ENCODE assay signal across 25 mouse cellular contexts in genomic region chr8:60965741-60966140, GRCm38 (mm10). TPM values are rescaled to one million over a fixed set of nuclear protein-coding genes. Genes with fewer than 3 reads are reported as not detected.
DNase-seq lines count a peak whose midpoint lies in the region; ATAC-seq and TF ChIP-seq lines count a peak whose summit lies in the region.
"Had no signal": no experiment of that assay in that cellular context is flagged by ENCODE, and none has a peak within 500 bp of the region (broad histone marks: within the 10 kb centered on the region; RNA-seq: fewer than 3 reads in every experiment).

No protein-coding gene starts in this region.

- no peak for TF ChIP-seq CTCF in stomach, postnatal 0 days (IDR thresholded peaks at IDR 0.05; ENCODE audit: low read depth)

- peaks cover 3 to 24% of the 10 kb centered on the region in 2 experiments for H3K4me1 ChIP-seq in heart, embryonic 14.5 days (ENCODE audit: control insufficient read depth in 2 of 2, insufficient read depth in 2 of 2, low read length in 2 of 2)
- peaks cover 30% of the 10 kb centered on the region for H3K4me1 ChIP-seq in heart, embryonic 10.5 days
- H3K4me1 ChIP-seq in liver, embryonic 13.5 days (replicated peaks) = peaks cover 77% of the 10 kb centered on the region
- peaks cover 39% of the 10 kb centered on the region for H3K4me1 ChIP-seq in liver, embryonic 16.5 days (ENCODE audit: control insufficient read depth, low read depth, low read length)
- no peaks in the 10 kb centered on the region for H3K4me1 ChIP-seq in stomach, postnatal 0 days (replicated peaks; ENCODE audit: control insufficient read depth, insufficient read depth)
- H3K4me1 ChIP-seq: embryonic facial prominence, embryonic 13.5 days; forebrain, embryonic 15.5 days; hindbrain, embryonic 13.5 days; limb, embryonic 15.5 days; lung, embryonic 15.5 days had no signal

- H3K27me3 ChIP-seq in heart, embryonic 14.5 days (ENCODE audit: control insufficient read depth, insufficient read depth, low read length) = no peaks in the 10 kb centered on the region
- no peaks in the 10 kb centered on the region for H3K27me3 ChIP-seq in heart, embryonic 10.5 days (ENCODE audit: insufficient read depth, poor library complexity, severe bottlenecking)
- H3K27me3 ChIP-seq in liver, embryonic 13.5 days = no peaks in the 10 kb centered on the region
- H3K27me3 ChIP-seq in liver, embryonic 16.5 days (ENCODE audit: control insufficient read depth, insufficient read depth, low read depth, low read length) = no peaks in the 10 kb centered on the region
- H3K27me3 ChIP-seq in stomach, postnatal 0 days (ENCODE audit: control insufficient read depth, insufficient read depth, low read length) = no peaks in the 10 kb centered on the region
- H3K27me3 ChIP-seq: embryonic facial prominence, embryonic 13.5 days; forebrain, embryonic 15.5 days; heart, embryonic 15.5 days; hindbrain, embryonic 13.5 days; kidney, embryonic 15.5 days; limb, embryonic 15.5 days; lung, embryonic 15.5 days had no signal

- WGBS in heart, embryonic 14.5 days = 36% methylated on average over 3 of the region's 3 CpGs
- WGBS in heart, embryonic 10.5 days = 53% methylated on average over 3 of the region's 3 CpGs
- 63% methylated on average over 3 of the region's 3 CpGs for WGBS in liver, embryonic 13.5 days (ENCODE audit: insufficient replicate concordance)
- 54% methylated on average over 3 of the region's 3 CpGs for WGBS in liver, embryonic 16.5 days (ENCODE audit: insufficient replicate concordance)
- WGBS in stomach, postnatal 0 days = 33% methylated on average over 3 of the region's 3 CpGs

- 0 out of 2 replicates have a peak overlapping the region, but pooled peaks have one; percentile 24 for H3K4me2 ChIP-seq in heart, embryonic 14.5 days (ENCODE audit: low read length)
- no peak overlapping the region for H3K4me2 ChIP-seq in liver, embryonic 13.5 days
- H3K4me2 ChIP-seq in liver, embryonic 16.5 days (ENCODE audit: low read depth, low read length) = no peak overlapping the region
- no peak overlapping the region for H3K4me2 ChIP-seq in stomach, postnatal 0 days (replicated peaks; ENCODE audit: low read depth)
- H3K4me2 ChIP-seq: embryonic facial prominence, embryonic 13.5 days; forebrain, embryonic 15.5 days; heart, embryonic 15.5 days; hindbrain, embryonic 13.5 days; kidney, embryonic 15.5 days; limb, embryonic 15.5 days; lung, embryonic 15.5 days; midbrain, embryonic 11.5 days had no signal

- no peak overlapping the region for H3K9ac ChIP-seq in heart, embryonic 14.5 days (ENCODE audit: low read length)
- no peak overlapping the region for H3K9ac ChIP-seq in liver, embryonic 13.5 days
- no peak overlapping the region for H3K9ac ChIP-seq in liver, embryonic 16.5 days (ENCODE audit: low read depth, low read length)
- no peak overlapping the region for H3K9ac ChIP-seq in stomach, postnatal 0 days (ENCODE audit: low read length)
- H3K9ac ChIP-seq: embryonic facial prominence, embryonic 13.5 days; forebrain, embryonic 15.5 days; heart, embryonic 15.5 days; hindbrain, embryonic 13.5 days; kidney, embryonic 15.5 days; limb, embryonic 15.5 days; lung, embryonic 15.5 days had no signal

- DNase-seq in heart, embryonic 10.5 days (ENCODE audit: low spot score) = no peak
- no peak for DNase-seq in liver, embryonic 13.5 days
- DNase-seq in stomach, postnatal 0 days (ENCODE audit: low spot score) = no peak
- no peak for DNase-seq in kidney, adult 18-20 months
- DNase-seq: adrenal gland, postnatal 36 days; B cell, adult 2 months; cerebellum, adult 9-11 months; heart, adult 2 months; kidney, adult 11 months; kidney, postnatal 36 days; left cerebral cortex, postnatal 4 days; right cerebral cortex, postnatal 25 days had no signal

- ATAC-seq in heart, embryonic 14.5 days (ENCODE audit: insufficient number of reproducible peaks, insufficient read depth, low FRiP score, low read depth) = no peak
- ATAC-seq in liver, embryonic 13.5 days (ENCODE audit: low read depth) = no peak
- no peak for ATAC-seq in liver, embryonic 16.5 days (ENCODE audit: low read depth)
- ATAC-seq in stomach, postnatal 0 days (ENCODE audit: low FRiP score, low TSS enrichment) = peak; percentile 74
- ATAC-seq: forebrain, embryonic 15.5 days; midbrain, embryonic 16.5 days had no signal

- no peak for TF ChIP-seq EP300 in stomach, postnatal 0 days (optimal IDR thresholded peaks at IDR 0.05)

- H3K27ac ChIP-seq in heart, embryonic 14.5 days (replicated peaks in 1 of 2; ENCODE audit: control insufficient read depth in 1 of 2, insufficient read depth in 1 of 2, low read depth in 2 of 2, low read length in 2 of 2) = no peak overlapping the region
- H3K27ac ChIP-seq in heart, embryonic 10.5 days = no peak overlapping the region
- 0 out of 2 replicates have a peak overlapping the region, but pooled peaks have one; percentile 6 for H3K27ac ChIP-seq in liver, embryonic 13.5 days
- 0 out of 2 replicates have a peak overlapping the region, but pooled peaks have one; percentile 42 for H3K27ac ChIP-seq in liver, embryonic 16.5 days (ENCODE audit: low read length)
- H3K27ac ChIP-seq in stomach, postnatal 0 days (replicated peaks) = no peak overlapping the region; the same call in 1 of the 2 replicates
- H3K27ac ChIP-seq: embryonic facial prominence, embryonic 13.5 days; forebrain, embryonic 10.5 days; forebrain, embryonic 15.5 days; heart, embryonic 15.5 days; hindbrain, embryonic 13.5 days; kidney, embryonic 15.5 days; layer of hippocampus, adult 2 months; limb, embryonic 15.5 days; lung, embryonic 15.5 days had no signal

- no peak overlapping the region for H3K4me3 ChIP-seq in heart, embryonic 14.5 days (ENCODE audit: control insufficient read depth in 1 of 2, insufficient read depth in 1 of 2, low read depth in 1 of 2, low read length in 2 of 2)
- H3K4me3 ChIP-seq in heart, embryonic 10.5 days = no peak overlapping the region
- no peak overlapping the region for H3K4me3 ChIP-seq in liver, embryonic 13.5 days (replicated peaks)
- H3K4me3 ChIP-seq in liver, embryonic 16.5 days (ENCODE audit: low read depth, low read length) = no peak overlapping the region
- no peak overlapping the region for H3K4me3 ChIP-seq in stomach, postnatal 0 days (ENCODE audit: low read depth, low read length)
- H3K4me3 ChIP-seq: embryonic facial prominence, embryonic 13.5 days; forebrain, embryonic 10.5 days; forebrain, embryonic 15.5 days; heart, adult 2 months; heart, embryonic 15.5 days; hindbrain, embryonic 13.5 days; kidney, embryonic 15.5 days; layer of hippocampus, adult 2 months; limb, embryonic 15.5 days; lung, embryonic 15.5 days had no signal

- H3K36me3 ChIP-seq in heart, embryonic 14.5 days (ENCODE audit: control insufficient read depth, insufficient read depth, low read length) = no peaks in the 10 kb centered on the region
- no peaks in the 10 kb centered on the region for H3K36me3 ChIP-seq in heart, embryonic 10.5 days
- H3K36me3 ChIP-seq in liver, embryonic 13.5 days = 0 out of 2 replicates have a peak, but pooled peaks cover 3% of the 10 kb centered on the region
- H3K36me3 ChIP-seq in liver, embryonic 16.5 days (ENCODE audit: control insufficient read depth, insufficient read depth) = no peaks in the 10 kb centered on the region
- no peaks in the 10 kb centered on the region for H3K36me3 ChIP-seq in stomach, postnatal 0 days (ENCODE audit: control insufficient read depth, insufficient read depth, low read length)
- H3K36me3 ChIP-seq: embryonic facial prominence, embryonic 13.5 days; forebrain, embryonic 10.5 days; forebrain, embryonic 15.5 days; heart, embryonic 15.5 days; hindbrain, embryonic 13.5 days; kidney, embryonic 15.5 days; limb, embryonic 15.5 days; lung, embryonic 15.5 days had no signal

- no peaks in the 10 kb centered on the region for H3K9me3 ChIP-seq in heart, embryonic 14.5 days (ENCODE audit: control insufficient read depth, low read length)
- no peaks in the 10 kb centered on the region for H3K9me3 ChIP-seq in heart, embryonic 10.5 days
- H3K9me3 ChIP-seq in liver, embryonic 13.5 days (replicated peaks) = no peaks in the 10 kb centered on the region
- no peaks in the 10 kb centered on the region for H3K9me3 ChIP-seq in liver, embryonic 16.5 days (replicated peaks; ENCODE audit: control insufficient read depth, low read length)
- H3K9me3 ChIP-seq in stomach, postnatal 0 days (ENCODE audit: control insufficient read depth, low read length) = no peaks in the 10 kb centered on the region
- H3K9me3 ChIP-seq: embryonic facial prominence, embryonic 13.5 days; forebrain, embryonic 10.5 days; forebrain, embryonic 15.5 days; heart, embryonic 15.5 days; hindbrain, embryonic 13.5 days; kidney, embryonic 15.5 days; limb, embryonic 15.5 days; lung, embryonic 15.5 days had no signal

RNA-seq across cellular contexts. Expression of gene Clcn3, which starts 17.4 kb away (rescaled TPM):
- polyA plus RNA-seq in heart, embryonic 14.5 days (2014; fragmentation: Nextera tagmentation; extraction: Ambion mirVana) = 22.1 and 25.5 TPM in 2 replicates
- polyA plus RNA-seq in heart, embryonic 10.5 days (2016; fragmentation: Nextera tagmentation; extraction: Ambion mirVana) = 21.7 and 26.0 TPM in 2 replicates
- polyA plus RNA-seq in liver, embryonic 13.5 days (2015; fragmentation: Nextera tagmentation; extraction: Ambion mirVana) = 35.8 and 41.3 TPM in 2 replicates
- polyA plus RNA-seq in liver, embryonic 16.5 days (2015; fragmentation: Nextera tagmentation; extraction: Ambion mirVana) = 39.4 and 41.2 TPM in 2 replicates
- polyA plus RNA-seq in stomach, postnatal 0 days (2015; fragmentation: Nextera tagmentation; extraction: Ambion mirVana) = 21.3 and 21.7 TPM in 2 replicates

RNA-seq across cellular contexts. Expression of gene Nek1, which starts 27.3 kb away (rescaled TPM):
- polyA plus RNA-seq in heart, embryonic 14.5 days (2014; fragmentation: Nextera tagmentation; extraction: Ambion mirVana) = 12.6 and 14.4 TPM in 2 replicates
- polyA plus RNA-seq in heart, embryonic 10.5 days (2016; fragmentation: Nextera tagmentation; extraction: Ambion mirVana) = 12.8 and 13.7 TPM in 2 replicates
- polyA plus RNA-seq in liver, embryonic 13.5 days (2015; fragmentation: Nextera tagmentation; extraction: Ambion mirVana) = 9.2 and 11.9 TPM in 2 replicates
- polyA plus RNA-seq in liver, embryonic 16.5 days (2015; fragmentation: Nextera tagmentation; extraction: Ambion mirVana) = 7.1 and 7.9 TPM in 2 replicates
- polyA plus RNA-seq in stomach, postnatal 0 days (2015; fragmentation: Nextera tagmentation; extraction: Ambion mirVana) = 6.9 and 7.8 TPM in 2 replicates

Comparison
In these comparisons a context has a peak if more than half of its experiments do, and no peak if none do; other contexts are left out.
1. H3K27ac ChIP-seq: peak in liver, embryonic 13.5 days (single experiment) and liver, embryonic 16.5 days (single experiment); none in heart, embryonic 14.5 days (0 of 2), heart, embryonic 10.5 days (single experiment) and stomach, postnatal 0 days (single experiment).